Mouse (Mus musculus) forebrain, embryonic 11.5 days (tissue): ENCODE results near the gene Sbno2. TPM values are rescaled to one million over a fixed set of nuclear protein-coding genes. Genes with fewer than 3 reads are reported as not detected.

Experiments used
- ATAC-seq: fragments of 200-750 bp; cut with Nextera tagmentation; replicated peaks from 2 replicates; pipeline ENCODE4 v1.8.0; 2017; ENCODE audit warnings: moderate TSS enrichment; ENCODE audit not compliant: low FRiP score
- DNase-seq: peaks from one replicate; pipeline ENCODE4 v3.0.0-alpha.2; 2017; ENCODE audit warnings: low spot score
- H3K27ac ChIP-seq: fragments of 300-500 bp; sonication (generic); 2 replicates; pipeline ENCODE4 v1.5.1; 2014; ENCODE audit warnings: low read depth, low read length
- H3K27me3 ChIP-seq: fragments of 300-500 bp; sonication (generic); 2 replicates; pipeline ENCODE4 v1.6.1; 2014; ENCODE audit warnings: mild to moderate bottlenecking, low read length, mixed read lengths; ENCODE audit not compliant: control insufficient read depth, insufficient read depth
- H3K36me3 ChIP-seq: fragments of 300-500 bp; sonication (generic); 2 replicates; pipeline ENCODE4 v1.6.1; 2014; ENCODE audit warnings: mild to moderate bottlenecking, low read length, moderate library complexity, mixed read lengths; ENCODE audit not compliant: control insufficient read depth, insufficient read depth
- H3K4me1 ChIP-seq: fragments of 300-500 bp; sonication (generic); replicated peaks from 2 replicates; pipeline ENCODE4 v1.6.1; 2014; ENCODE audit warnings: low read length, mixed read lengths; ENCODE audit not compliant: control insufficient read depth, insufficient read depth
- H3K4me2 ChIP-seq: fragments of 300-500 bp; sonication (generic); 2 replicates; pipeline ENCODE4 v1.6.1; 2014; ENCODE audit warnings: low read depth, mild to moderate bottlenecking, low read length, moderate library complexity, mixed read lengths; ENCODE audit not compliant: severe bottlenecking
- H3K4me3 ChIP-seq: fragments of 300-500 bp; sonication (generic); 2 replicates; pipeline ENCODE4 v1.5.1; 2014; ENCODE audit warnings: low read depth, low read length
- H3K9ac ChIP-seq: fragments of 300-500 bp; sonication (generic); 2 replicates; pipeline ENCODE4 v1.6.1; 2014; ENCODE audit warnings: low read length
- H3K9me3 ChIP-seq: fragments of 300-500 bp; sonication (generic); 2 replicates; pipeline ENCODE4 v1.6.1; 2016; ENCODE audit warnings: low read length, mixed read lengths; ENCODE audit not compliant: control insufficient read depth
- WGBS: fragments of 180-500 bp; shearing (Covaris S2); extraction: QIAGEN DNeasy Blood & Tissue Kit; methylation state at CpG from one replicate; pipeline ENCODE4 v1.1.7; 2014; 5-methylcytosine and 5-hydroxymethylcytosine counted together
- polyA plus RNA-seq: library from polyadenylated mRNA; unstranded; fragments of >200 nt; fragmentation: Nextera tagmentation; extraction: Ambion mirVana; gene quantifications from 2 replicates; pipeline ENCODE4 v1.2.1, GENCODE M21; 2014

Sbno2 gene
- polyA plus RNA-seq, 1 experiment from 2014 or later = 13.6 TPM

DNA sequence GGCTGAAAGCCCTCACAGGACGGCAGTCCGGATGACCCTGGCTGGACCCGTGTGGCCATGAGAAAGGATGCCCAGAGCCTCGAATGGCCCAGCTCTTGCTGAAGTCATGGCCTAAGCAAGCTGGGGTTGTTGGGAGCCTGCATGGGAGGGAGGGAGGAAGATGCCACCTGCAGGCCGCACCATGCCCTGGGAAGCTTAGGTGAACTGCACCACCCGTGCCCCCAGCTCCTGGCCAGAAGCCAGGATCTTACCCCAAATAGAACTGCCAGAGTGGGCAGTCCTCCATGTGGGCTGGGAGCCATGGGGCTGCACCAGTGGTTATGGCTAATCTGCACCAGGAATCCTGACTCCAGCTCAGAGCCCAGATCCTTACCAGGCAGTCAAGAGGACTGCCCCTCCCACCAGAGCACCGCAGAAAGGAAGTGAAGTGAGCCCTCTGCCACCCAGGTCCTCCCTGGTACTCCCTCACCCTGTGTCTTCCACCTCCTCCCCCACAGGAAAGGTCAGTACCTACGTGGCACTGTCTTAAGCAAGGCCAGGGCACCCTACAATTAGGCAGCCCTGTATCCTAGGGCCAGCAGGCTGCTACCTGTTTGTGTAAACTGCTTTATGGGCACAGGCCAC, 28.0 kb upstream of the Sbno2 start:
- H3K9me3 ChIP-seq = no peaks in the 10 kb centered on the region
- H3K36me3 ChIP-seq = peaks cover 13% of the 10 kb centered on the region
- no peak overlapping the region for H3K27ac ChIP-seq
- H3K27me3 ChIP-seq = peaks cover 9% of the 10 kb centered on the region
- no peak overlapping the region for H3K4me2 ChIP-seq
- ATAC-seq (no peak), DNase-seq (no peak)
- no peak overlapping the region for H3K4me3 ChIP-seq
- 85% methylated on average over 8 of the region's 8 CpGs for WGBS
- peaks cover 25% of the 10 kb centered on the region for H3K4me1 ChIP-seq
- no peak overlapping the region for H3K9ac ChIP-seq

DNA sequence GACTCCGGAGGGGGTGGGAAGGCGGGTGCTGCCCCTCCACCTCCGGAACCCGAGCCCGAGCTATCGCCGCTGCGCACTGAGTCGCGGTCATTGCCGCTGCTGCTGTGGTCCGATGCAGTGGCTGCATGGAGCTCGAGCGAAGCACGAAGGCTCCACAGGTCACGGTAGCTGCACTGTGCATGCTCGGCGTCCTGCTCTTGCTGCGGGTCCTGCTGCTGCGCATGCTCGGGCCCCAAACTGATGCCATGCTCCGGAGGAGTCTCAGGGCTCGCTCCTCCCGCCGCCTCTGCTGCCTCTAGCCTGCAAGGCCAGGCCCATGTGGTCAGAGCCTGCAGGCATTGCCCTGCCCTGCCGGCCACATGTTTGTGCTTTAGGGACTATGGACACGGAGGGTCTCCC, 26.6 kb upstream of the Sbno2 start:
- no peak overlapping the region for H3K4me3 ChIP-seq

DNA sequence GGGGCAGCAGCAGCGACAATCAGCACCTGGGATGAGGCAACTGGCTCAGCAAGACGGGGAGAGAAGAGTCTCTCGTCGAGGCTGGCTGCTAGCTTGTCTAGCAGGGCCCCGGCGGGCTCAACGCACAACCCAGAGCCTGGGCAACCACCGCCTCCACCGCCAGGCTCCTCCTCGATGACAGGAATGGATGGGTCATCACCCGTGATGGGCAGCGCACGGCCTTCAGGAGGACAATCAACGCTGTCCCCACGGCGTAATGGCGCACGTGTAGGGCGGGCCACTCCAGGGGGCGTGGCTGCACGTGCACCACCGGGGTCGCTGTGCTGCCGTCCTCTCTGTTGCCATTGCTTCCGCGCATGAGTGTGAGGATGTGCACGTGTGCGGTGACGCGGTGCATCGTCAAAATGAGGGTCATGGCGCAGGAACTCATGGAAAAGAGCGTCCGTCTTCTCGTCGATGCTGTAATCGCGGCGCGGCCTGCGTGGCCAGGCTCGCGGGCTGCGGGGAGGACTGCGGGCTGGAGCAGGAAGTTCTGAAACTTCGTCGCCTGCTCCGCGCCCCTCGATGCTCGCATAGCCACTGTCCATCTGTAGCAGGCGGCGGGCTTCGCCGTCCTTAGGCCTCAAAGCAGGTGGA, 26.1 kb upstream of the Sbno2 start:
- H3K9me3 ChIP-seq = no peaks in the 10 kb centered on the region

More for the DNA sequence above, 26.6 kb upstream of the Sbno2 start:
- Histone ChIP-seq H3K27me3 (peaks cover 5% of the 10 kb centered on the region), H3K9ac (peak overlapping the region; percentile 35), H3K4me2 (peak overlapping the region; percentile 1; the same call in 1 of the 2 replicates), H3K36me3 (peaks cover 20% of the 10 kb centered on the region), H3K9me3 (no peaks in the 10 kb centered on the region), H3K27ac (no peak overlapping the region), H3K4me1 (peaks cover 15% of the 10 kb centered on the region)
- DNase-seq (no peak), ATAC-seq (peak; percentile 19; the same call in 1 of the 2 replicates)
- WGBS = 30% methylated on average over 27 of the region's 27 CpGs

DNA sequence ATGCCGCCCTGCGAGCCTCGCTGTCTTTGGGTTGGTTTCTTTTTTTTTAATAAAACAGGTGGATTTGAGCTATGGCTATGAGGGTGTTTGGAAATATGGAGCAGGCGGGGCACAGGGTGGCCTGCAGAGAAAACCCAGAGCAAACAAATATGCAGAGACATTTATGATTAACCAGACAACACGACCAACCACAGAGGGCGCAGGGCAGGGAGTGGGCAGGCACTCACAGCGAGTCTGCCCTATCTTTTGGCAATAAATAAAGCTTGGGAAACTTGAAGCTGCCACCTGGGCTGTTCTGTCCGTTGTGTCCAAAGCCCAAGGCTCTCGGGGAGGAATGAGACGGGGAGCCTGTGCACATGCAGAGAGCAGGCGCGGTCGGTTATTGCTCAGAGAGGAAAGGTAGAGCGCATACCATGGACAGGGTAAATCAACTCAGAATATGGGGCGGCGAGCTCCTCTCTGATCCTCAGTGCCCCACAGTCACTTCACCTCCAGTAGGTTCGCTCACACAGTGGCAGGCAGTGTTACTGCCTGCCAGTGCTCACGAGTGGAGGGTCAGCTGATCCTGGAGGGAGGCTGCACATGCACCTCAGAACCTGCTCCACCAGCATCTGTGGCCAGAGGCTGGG, 25.1 kb upstream of the Sbno2 start:
- H3K36me3 ChIP-seq = peaks cover 20% of the 10 kb centered on the region
- ATAC-seq (no peak), DNase-seq (no peak)
- WGBS = 87% methylated on average over 18 of the region's 18 CpGs
- no peak overlapping the region for H3K9ac ChIP-seq
- H3K4me3 ChIP-seq = no peak overlapping the region
- peaks cover 7% of the 10 kb centered on the region; the same call in 1 of the 2 replicates for H3K4me1 ChIP-seq
- H3K9me3 ChIP-seq = no peaks in the 10 kb centered on the region
- H3K27ac ChIP-seq = no peak overlapping the region
- H3K4me2 ChIP-seq = no peak overlapping the region
- no peaks in the 10 kb centered on the region for H3K27me3 ChIP-seq

More for the DNA sequence above, 26.1 kb upstream of the Sbno2 start:
- Histone ChIP-seq H3K4me1 (peaks cover 10% of the 10 kb centered on the region), H3K27ac (no peak overlapping the region), H3K4me2 (peak overlapping the region; percentile 1; the same call in 1 of the 2 replicates), H3K27me3 (no peaks in the 10 kb centered on the region; the same call in 1 of the 2 replicates), H3K36me3 (peaks cover 20% of the 10 kb centered on the region), H3K4me3 (no peak overlapping the region), H3K9ac (peak overlapping the region; percentile 35)
- ATAC-seq = 0 out of 2 replicates have a peak, but pooled peaks have one; percentile 19
- 13% methylated on average over 55 of the region's 55 CpGs for WGBS
- peak; percentile 80 for DNase-seq

DNA sequence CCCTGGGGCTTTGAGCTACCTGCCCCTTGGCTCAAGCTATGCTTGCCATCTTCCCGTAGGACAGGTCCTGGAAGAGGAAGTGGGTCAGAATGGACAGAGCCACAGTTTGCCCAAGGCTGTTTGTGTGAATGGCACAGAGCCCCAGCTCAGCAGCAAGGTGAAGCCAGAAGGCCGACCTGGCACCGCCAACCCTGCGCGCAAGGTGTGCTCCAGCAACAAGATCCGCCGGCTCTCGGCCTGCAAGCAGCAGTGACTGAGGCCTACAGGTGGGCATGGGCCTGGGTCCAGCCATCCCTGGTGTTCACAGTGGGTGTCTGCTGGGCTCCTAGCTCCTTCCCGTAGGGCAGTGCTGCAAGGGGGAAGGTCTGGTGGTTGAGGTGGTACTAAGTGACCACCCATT, 24.5 kb upstream of the Sbno2 start:
- peaks cover 20% of the 10 kb centered on the region for H3K36me3 ChIP-seq
- H3K4me2 ChIP-seq = no peak overlapping the region

DNA sequence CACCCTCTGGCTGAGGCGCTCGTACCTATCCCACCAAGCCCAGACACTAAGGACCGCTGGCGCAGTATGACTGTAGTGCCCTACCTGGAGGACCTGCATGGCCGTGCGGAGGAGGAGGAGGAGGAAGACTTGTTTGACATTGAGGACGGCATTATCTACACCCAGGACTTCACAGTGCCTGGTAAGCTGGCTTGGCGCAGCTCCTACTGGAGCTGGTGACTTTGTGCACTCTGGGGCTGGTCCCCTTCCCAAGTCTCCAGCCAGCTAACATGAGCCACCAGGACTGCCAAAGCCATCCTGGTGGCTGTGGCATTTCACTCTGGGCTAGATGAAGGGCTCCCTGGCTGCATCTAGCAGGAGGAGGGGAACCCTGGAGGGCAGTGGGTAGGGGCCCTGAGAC, 22.5 kb upstream of the Sbno2 start:
- Histone ChIP-seq H3K27me3 (no peaks in the 10 kb centered on the region), H3K27ac (no peak overlapping the region), H3K9ac (no peak overlapping the region), H3K9me3 (no peaks in the 10 kb centered on the region), H3K36me3 (peaks cover 18% of the 10 kb centered on the region), H3K4me1 (peaks cover 7% of the 10 kb centered on the region; the same call in 1 of the 2 replicates), H3K4me3 (no peak overlapping the region), H3K4me2 (no peak overlapping the region)
- no peak for DNase-seq
- ATAC-seq = no peak
- 94% methylated on average over 8 of the region's 8 CpGs for WGBS

More for the DNA sequence above, 24.5 kb upstream of the Sbno2 start:
- ATAC-seq = no peak
- Histone ChIP-seq H3K4me3 (no peak overlapping the region), H3K9me3 (no peaks in the 10 kb centered on the region), H3K27me3 (no peaks in the 10 kb centered on the region), H3K27ac (no peak overlapping the region), H3K4me1 (peaks cover 7% of the 10 kb centered on the region; the same call in 1 of the 2 replicates), H3K9ac (no peak overlapping the region)
- DNase-seq = no peak
- WGBS = 96% methylated on average over 9 of the region's 9 CpGs

DNA sequence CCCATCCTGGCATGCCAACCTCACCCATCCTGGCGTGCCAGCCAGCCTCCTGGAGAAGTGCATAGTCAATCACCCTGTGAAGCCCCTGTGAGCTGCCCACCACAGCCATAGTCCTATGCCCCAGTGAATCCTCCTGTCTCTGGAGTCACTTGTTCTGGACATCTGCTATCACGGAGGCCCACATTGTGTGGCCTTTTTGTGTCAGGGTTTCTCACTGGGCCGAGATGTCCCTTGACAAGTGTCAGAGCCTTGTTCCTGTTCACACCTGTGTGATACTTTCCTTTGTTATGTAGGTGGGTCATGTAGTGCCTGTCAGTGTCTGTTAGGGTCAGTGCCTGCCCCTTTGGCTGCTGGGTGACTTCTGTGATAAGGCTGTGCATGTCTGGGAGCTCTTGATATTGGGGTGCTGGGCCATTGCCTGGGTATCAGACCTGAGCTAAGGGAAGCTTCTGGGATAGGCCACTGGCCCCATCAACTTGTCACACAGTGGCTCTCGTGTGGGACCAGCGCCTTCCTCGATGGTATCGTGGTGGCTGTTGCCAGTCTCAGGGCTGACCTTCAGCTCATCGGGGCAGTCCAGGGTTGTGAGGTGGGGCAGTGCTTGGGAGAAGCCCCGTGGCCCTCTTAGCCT, 18.7 kb upstream of the Sbno2 start:
- Histone ChIP-seq H3K27ac (no peak overlapping the region), H3K27me3 (no peaks in the 10 kb centered on the region), H3K36me3 (peaks cover 8% of the 10 kb centered on the region; the same call in 1 of the 2 replicates), H3K4me2 (no peak overlapping the region), H3K4me1 (no peaks in the 10 kb centered on the region), H3K9ac (no peak overlapping the region), H3K9me3 (no peaks in the 10 kb centered on the region), H3K4me3 (no peak overlapping the region)
- DNase-seq (no peak), ATAC-seq (no peak)
- 92% methylated on average over 9 of the region's 9 CpGs for WGBS

DNA sequence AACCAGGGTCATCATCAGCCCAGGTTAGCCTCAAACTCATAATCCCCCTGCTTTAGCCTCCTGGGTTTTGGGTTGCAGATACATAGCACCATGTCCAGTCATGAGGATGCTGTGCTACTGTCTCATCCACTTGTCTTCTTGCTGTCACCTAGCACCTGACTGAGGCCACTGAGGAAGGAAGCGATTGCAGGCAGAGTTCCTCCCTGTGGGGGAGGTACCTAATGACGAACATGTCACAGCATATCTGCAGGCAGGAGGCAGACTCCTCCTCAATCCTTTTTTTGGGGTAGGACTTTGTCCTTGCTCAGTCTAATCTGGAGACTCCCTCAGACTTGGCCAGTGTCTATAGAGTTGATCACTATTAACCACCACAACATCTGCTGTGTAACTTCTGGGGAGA, 16.3 kb upstream of the Sbno2 start:
- ATAC-seq = no peak
- Histone ChIP-seq H3K4me3 (no peak overlapping the region), H3K36me3 (peaks cover 5% of the 10 kb centered on the region; the same call in 1 of the 2 replicates)

More for the DNA sequence above, 16.3 kb upstream of the Sbno2 start:
- Histone ChIP-seq H3K9ac (no peak overlapping the region), H3K4me2 (no peak overlapping the region), H3K27me3 (no peaks in the 10 kb centered on the region), H3K9me3 (no peaks in the 10 kb centered on the region), H3K27ac (no peak overlapping the region), H3K4me1 (peaks cover 21% of the 10 kb centered on the region)
- WGBS = 100% methylated on average over 2 of the region's 2 CpGs
- no peak for DNase-seq
